Mouse (Mus musculus) WW6 (cell line): ENCODE results near the gene Fto.

Source experiments
- DNase-seq: peaks from one replicate; pipeline ENCODE4 v3.0.0-alpha.2; 2013; ENCODE audit warnings: low read depth, low spot score

Gene Fto

DNA sequence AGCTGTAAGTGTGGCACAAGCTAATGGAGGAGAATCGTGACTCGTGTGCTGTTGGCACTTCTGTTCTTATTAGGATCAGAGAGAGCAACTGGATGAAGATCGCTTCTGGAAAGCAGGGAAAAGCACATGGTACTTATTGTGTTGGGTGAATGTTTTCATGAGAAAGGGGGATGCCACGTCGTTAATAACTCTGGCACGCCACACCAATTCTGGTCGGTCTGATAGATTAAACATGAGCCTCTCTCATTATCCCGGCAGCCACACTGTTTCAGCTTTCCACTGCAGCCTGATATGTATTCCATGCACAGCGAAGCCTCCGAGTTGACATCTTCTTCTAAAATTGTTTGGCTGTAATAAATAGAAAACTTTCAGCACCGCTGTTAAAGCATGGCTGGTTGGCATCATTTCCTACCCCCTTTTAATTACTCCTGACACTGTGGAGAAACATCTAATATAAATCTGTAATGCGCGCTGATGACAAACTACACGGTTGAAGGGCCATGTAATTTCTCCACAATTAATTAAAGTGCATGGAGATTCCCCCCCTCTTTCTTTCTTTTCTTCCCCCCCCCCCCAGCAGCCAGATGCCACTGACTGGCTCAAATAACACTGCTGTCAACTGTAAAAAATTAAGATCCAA lies 298.5 kb downstream of the Fto start:
- no peak for DNase-seq

DNA sequence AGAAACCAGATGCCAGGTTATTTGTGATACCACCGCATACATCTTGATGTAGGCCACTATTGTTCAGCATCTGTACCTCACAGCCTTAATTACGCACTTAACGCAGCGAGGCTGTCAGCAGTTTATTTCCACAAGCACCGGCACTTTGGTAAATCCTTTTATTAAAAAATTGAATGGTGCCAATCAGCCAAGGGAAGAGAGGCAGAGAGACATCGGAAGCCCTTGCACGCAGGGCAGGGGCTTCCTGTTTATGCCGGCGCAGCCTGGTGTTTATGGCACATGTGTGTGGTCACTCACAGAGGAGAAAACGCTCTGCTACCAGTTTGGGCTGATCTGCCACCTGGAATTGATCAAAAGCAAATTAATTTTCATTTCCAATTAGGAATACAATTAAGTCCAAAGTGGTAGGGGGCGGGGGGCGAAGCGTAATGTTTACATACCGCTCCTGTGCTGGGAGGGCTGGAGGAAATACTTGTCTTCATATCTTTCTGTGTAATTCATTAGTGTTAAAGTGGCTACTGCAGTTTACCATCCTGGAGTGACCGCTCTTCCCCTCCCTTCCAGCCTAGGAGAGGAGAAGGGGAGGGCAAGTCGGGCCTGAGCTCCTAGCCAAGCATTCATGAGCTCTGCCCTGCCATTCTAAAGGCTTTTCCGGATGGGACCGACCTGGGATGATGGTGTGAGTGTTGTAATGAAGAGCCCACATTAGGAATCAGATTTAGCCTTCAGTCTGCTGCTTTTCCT lies 299.2 kb downstream of the Fto start:
- no peak for DNase-seq

- DNase-seq = no peak
These were observed 300.3 kb downstream of the Fto start for GRCm38 (mm10) chr8:91613603-91614002.

DNA sequence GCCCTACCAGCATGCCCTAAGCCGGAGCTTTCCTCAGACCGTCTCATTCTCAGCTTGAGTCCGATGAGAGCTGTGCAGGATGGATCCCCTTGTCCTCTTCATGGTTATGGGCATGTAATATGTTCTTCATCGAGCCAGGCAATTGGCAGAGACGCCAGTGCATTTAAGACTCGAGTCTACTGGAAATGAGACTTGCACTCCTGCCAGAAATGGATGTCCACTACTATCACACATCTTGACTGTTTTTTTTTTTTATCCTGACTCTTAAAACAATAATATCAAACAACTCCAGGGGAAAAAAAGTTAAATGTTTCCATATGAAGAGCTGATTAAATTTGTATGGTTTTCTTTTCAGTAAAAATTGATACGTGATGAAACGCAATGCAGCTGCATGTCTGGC lies 301.9 kb downstream of the Fto start:
- DNase-seq = no peak

- DNase-seq = no peak
These were observed 302.7 kb downstream of the Fto start for GRCm38 (mm10) chr8:91615781-91616683.

- DNase-seq = no peak
These were observed 304.4 kb downstream of the Fto start for GRCm38 (mm10) chr8:91617772-91618171.

DNA sequence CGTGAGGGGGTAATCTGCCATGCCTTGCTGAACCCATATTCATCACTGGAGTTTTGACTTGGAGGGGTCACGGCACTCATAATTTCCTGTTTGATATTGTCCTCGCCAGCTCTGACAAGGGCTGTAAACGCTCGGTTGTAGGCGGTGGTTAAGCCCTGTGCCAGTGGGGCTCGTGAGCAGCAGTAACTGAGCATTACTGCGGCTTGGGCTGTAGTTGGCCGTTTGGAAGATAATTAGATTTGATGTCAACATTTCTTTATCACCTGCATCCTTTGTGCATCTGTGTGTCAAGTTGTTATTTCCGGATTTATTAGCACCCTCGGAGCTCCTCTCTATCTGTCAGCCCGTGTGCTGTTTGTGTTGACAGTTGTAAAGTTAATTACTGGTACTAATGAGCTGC lies 309.4 kb downstream of the Fto start:
- no peak for DNase-seq

DNA sequence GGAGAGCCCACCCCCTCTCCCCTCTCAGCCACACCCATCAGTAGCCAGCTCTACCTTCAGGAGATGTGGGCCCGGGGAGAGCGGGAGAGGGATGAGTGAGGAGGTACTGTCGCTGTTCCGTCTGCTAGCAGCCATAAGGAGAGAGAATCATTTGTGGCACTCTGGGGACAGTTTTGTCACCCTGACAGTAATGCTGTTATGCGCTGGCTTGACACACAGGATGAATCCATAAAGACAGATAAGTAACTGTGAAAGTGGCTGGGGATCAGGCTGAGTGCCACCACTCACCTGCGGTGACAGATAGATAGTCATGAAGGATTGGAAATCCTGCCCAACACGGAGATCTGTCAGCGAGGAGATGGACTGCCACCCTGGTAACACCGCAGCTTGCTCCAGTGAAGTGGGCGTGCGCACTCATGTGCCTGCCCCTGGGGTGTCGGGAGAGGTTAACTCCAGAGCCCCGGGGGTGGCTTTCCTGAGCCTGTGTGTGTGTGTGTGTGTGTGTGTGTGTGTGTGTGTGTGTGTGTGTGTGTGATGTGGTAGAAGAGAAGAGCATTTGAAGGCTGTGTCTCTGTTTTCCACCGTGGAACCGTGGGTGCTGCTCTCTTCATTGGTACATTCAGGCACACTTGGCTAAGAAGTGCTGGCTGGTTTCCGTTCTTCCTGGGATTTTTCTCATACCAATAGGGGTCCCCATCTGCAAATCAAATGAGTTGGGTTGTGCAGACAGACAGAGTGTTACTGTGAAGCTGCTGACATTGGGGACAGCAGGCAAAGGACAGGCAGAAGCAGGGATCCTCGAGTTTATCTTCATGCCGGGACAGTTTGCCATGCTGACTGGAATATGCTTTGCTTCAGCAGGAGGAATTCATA lies 312.6 kb downstream of the Fto start:
- no peak for DNase-seq

DNA sequence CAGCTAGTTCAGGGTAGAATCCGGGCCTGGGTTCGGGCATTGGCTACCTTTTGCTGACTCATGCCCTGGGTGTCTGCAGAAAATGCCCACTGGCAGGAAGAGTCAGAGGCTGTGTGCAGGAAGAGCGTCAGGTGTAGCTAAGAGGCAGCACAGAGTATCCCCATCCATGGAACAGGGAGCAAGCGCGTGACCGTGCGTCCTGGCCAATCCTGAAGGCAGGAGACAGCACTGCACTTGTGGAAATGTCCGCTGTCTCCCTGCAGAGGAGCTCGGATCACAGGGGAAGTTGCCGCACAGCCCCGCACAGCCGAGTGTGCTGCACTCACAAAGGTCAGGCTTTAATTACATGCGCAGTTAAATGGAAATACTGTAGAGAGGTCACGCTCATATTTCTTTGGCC lies 316.3 kb downstream of the Fto start:
- no peak for DNase-seq

- no peak for DNase-seq
These were observed 317.2 kb downstream of the Fto start for GRCm38 (mm10) chr8:91630320-91631033.

GRCm38 (mm10) chr8:91632411-91632810 lies 319.1 kb downstream of the Fto start:
- DNase-seq = no peak

GRCm38 (mm10) chr8:91635406-91635805 lies 322.1 kb downstream of the Fto start:
- no peak for DNase-seq

DNA sequence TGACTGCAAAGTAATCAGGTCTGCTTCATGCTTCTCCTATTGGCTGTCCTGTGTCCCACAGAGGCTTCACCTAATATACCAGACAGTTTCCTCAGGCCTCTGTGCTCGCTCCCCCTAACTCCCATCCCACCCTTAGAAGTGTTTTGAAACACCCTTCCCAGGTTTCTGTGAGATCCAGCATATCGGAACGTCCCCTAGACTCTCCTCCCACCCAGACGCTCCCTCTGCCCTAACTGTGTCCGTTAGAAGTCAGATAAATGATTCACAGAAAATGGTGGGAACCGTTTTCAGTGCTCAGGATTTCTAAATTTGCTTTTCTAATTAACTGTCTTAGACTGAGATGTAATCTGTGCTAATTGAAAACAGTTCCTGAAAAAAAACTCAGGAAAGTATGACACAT lies 323.6 kb downstream of the Fto start:
- DNase-seq = no peak

DNA sequence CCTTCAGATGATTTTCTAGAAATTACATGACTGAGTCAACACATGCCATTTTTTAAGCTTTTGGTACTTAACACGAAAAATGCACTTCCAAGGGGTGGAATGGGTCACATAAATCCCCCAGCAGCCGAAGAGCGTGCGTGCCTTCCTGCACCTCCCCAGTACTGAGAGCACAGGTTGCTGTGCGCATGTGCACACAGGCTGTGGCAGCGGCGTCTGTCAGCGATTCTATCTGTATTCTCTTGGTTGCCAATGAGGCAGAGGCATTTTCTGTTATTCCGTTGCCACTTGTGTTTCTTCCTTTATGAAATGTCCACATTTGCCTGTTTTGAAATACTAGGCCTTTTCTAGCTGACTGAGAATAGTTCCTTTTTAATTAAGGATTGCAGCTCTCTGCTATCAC lies 324.4 kb downstream of the Fto start:
- DNase-seq = no peak

- DNase-seq = no peak
These were observed 324.9 kb downstream of the Fto start for GRCm38 (mm10) chr8:91638256-91638655.

DNA sequence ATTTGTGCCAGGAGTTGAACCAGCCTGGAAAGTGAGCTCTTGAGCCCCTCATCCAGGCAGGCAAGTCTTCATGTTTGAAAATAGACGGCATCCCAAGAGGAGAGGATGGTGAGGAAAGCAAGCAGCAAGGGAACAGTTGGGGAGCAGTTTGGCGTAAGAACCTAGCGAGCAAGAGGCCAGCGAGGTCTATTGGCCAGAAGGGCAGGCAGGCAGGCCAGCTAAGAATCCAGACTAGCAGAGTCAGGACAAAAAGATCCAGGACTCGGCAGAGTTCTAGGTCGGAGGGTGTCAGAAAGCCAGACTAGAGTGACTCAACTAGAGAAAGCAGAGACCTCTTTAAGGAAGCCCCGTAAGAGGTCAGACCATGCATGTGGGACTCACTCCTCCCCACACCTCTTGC lies 327.1 kb downstream of the Fto start:
- no peak for DNase-seq

DNA sequence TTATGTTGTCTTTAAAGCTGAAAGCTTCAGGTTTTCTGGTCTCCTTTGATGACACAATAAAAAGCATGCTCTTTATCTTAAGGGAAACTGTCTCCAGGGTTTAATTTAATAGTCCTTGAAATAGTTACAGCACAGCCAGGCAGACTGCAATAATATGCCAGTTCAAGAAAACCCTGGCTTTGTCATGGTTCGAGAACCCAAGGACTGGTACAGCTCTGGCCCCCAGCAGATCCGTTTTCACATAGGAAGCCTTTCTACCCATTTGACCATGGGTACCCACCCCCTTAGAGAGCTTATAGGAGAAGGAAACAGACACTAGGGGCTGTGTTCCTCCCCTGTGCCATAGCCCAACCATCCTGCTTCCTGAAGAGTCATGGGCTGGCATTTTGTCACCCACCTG lies 332.2 kb downstream of the Fto start:
- DNase-seq = no peak

DNA sequence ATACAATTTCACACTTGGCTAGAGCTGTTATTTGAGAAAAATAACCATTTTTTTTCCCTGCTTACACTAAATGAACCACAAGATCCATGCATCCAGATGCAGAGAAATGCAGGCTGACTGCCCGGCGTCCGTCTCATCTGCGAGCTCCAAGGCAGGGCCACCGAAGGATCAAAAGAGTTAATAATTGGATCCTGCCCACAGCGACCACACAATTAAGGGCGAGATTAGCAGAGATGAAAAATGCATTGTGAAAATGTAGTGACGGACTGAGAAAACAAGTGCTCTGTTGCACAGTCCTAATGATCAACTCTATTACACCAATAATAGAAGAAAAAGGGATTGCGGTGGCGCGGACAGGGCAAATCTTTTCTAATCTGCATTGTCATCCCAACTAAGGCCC lies 334.6 kb downstream of the Fto start:
- no peak for DNase-seq

DNA sequence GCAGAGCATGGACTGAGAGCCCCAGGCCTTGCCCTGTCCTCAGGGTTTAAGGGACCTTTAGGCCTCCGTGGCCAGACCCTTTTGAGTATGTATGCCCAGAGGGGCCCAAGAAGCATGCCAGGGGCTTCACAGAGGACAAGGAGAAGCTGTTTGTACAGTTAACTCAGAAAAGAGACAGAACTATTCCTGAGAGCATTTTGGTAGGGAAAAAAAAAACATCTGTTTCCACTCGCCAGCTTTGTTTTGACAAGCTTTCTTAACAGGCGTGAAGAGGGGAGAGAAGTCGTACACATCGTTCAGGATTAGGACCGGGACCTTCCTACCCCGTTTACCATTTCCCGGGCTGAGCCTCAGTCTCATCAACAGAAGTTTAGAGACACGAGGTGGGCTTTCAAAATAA lies 335.5 kb downstream of the Fto start:
- DNase-seq = no peak

- no peak for DNase-seq
These were observed 340.2 kb downstream of the Fto start for GRCm38 (mm10) chr8:91653561-91653960.

- DNase-seq = no peak
These were observed 344.1 kb downstream of the Fto start for GRCm38 (mm10) chr8:91657381-91657780.
